Mouse (Mus musculus): ENCODE data around the gene Aldh16a1. TPM values are rescaled to one million over a fixed set of nuclear protein-coding genes. Genes with fewer than 3 reads are reported as not detected.

Aldh16a1 gene
- 49.3 and 58.7 TPM in 2 replicates for polyA plus RNA-seq (2015; fragmentation: Nextera tagmentation; extraction: Ambion mirVana)

- H3K4me1 ChIP-seq = peaks cover 18% of the 10 kb centered on the region
- H3K36me3 ChIP-seq = 0 out of 2 replicates have a peak, but pooled peaks cover 4% of the 10 kb centered on the region
- peak within 1 kb of the TSS; percentile 76 for H3K9ac ChIP-seq
- no peaks in the 10 kb centered on the region for H3K27me3 ChIP-seq (replicated peaks)
- peak within 1 kb of the TSS; percentile 72 for H3K4me2 ChIP-seq
- no peaks in the 10 kb centered on the region for H3K9me3 ChIP-seq
- peak within 1 kb of the TSS; percentile 59 for H3K4me3 ChIP-seq (replicated peaks)
- 3% methylated on average over 69 of the region's 69 CpGs for WGBS
- peak; percentile 93 for ATAC-seq (ENCODE audit: insufficient read depth, low FRiP score, low read depth)
- peak within 1 kb of the TSS; percentile 96 for H3K27ac ChIP-seq
These were observed at the start of gene Aldh16a1, which contains the start of gene Pih1d1 for GRCm38 (mm10) chr7:45154096-45154992. Gene Aldh16a1 (minus strand): TSS chr7:45154584. Gene Pih1d1 (plus strand): TSS chr7:45154303.

DNA sequence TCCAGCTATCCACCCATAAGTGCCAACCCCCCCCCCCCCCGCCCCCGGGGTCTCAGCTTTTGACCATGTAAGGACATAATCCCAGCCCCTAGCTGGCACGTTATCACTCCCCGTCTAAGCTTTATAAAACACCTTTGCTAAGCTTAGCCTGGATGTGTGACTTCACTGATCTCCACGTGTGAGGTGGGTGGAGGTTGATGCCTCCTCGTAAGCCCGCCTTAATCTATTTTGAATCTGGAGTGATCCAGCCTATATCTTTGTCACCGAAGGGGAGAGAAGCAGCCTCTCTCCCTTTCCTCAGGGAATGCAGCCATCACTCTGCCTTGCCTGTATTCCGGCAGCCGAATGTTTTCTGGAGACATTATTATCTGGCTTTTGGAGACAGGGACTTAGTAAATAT is 48.3 kb upstream of the Aldh16a1 start:
- no peaks in the 10 kb centered on the region for H3K36me3 ChIP-seq
- no peak overlapping the region for H3K4me3 ChIP-seq (replicated peaks)
- peak overlapping the region; percentile 33 for H3K27ac ChIP-seq
- no peaks in the 10 kb centered on the region; the same call in 1 of the 2 replicates for H3K4me1 ChIP-seq
- H3K27me3 ChIP-seq (replicated peaks) = no peaks in the 10 kb centered on the region
- 39% methylated on average over 10 of the region's 10 CpGs for WGBS
- no peak overlapping the region for H3K4me2 ChIP-seq
- ATAC-seq (ENCODE audit: insufficient read depth, low FRiP score, low read depth) = no peak
- H3K9ac ChIP-seq = no peak overlapping the region
- H3K9me3 ChIP-seq = no peaks in the 10 kb centered on the region

GRCm38 (mm10) chr7:45198961-45199360 is 44.6 kb upstream of the Aldh16a1 start:
- ATAC-seq (ENCODE audit: insufficient read depth, low FRiP score, low read depth) = no peak
- Histone ChIP-seq H3K36me3 (no peaks in the 10 kb centered on the region), H3K27me3 (replicated peaks) (no peaks in the 10 kb centered on the region), H3K4me2 (no peak overlapping the region), H3K4me3 (replicated peaks) (no peak overlapping the region), H3K9me3 (no peaks in the 10 kb centered on the region), H3K4me1 (no peaks in the 10 kb centered on the region), H3K9ac (no peak overlapping the region), H3K27ac (no peak overlapping the region)
- 75% methylated on average over 11 of the region's 11 CpGs for WGBS

- Histone ChIP-seq H3K27me3 (replicated peaks) (no peaks in the 10 kb centered on the region), H3K4me1 (no peaks in the 10 kb centered on the region), H3K9me3 (no peaks in the 10 kb centered on the region), H3K9ac (no peak overlapping the region), H3K4me3 (replicated peaks) (no peak overlapping the region), H3K27ac (no peak overlapping the region), H3K36me3 (no peaks in the 10 kb centered on the region), H3K4me2 (no peak overlapping the region)
- 16% methylated on average over 5 of the region's 5 CpGs for WGBS
- ATAC-seq (ENCODE audit: insufficient read depth, low FRiP score, low read depth) = no peak
These were observed 44.1 kb upstream of the Aldh16a1 start for GRCm38 (mm10) chr7:45198435-45198834.

- no peak overlapping the region for H3K4me2 ChIP-seq
- H3K27ac ChIP-seq = no peak overlapping the region
- 0 out of 2 replicates have a peak, but pooled peaks cover 4% of the 10 kb centered on the region for H3K27me3 ChIP-seq (replicated peaks)
- H3K9me3 ChIP-seq = no peaks in the 10 kb centered on the region
- H3K4me1 ChIP-seq = 0 out of 2 replicates have a peak, but pooled peaks cover 2% of the 10 kb centered on the region
- ATAC-seq (ENCODE audit: insufficient read depth, low FRiP score, low read depth) = no peak
- WGBS = 75% methylated on average over 5 of the region's 5 CpGs
- H3K4me3 ChIP-seq (replicated peaks) = no peak overlapping the region
- H3K9ac ChIP-seq = no peak overlapping the region
- no peaks in the 10 kb centered on the region for H3K36me3 ChIP-seq
These were observed 42.6 kb upstream of the Aldh16a1 start for GRCm38 (mm10) chr7:45196994-45197393.

DNA sequence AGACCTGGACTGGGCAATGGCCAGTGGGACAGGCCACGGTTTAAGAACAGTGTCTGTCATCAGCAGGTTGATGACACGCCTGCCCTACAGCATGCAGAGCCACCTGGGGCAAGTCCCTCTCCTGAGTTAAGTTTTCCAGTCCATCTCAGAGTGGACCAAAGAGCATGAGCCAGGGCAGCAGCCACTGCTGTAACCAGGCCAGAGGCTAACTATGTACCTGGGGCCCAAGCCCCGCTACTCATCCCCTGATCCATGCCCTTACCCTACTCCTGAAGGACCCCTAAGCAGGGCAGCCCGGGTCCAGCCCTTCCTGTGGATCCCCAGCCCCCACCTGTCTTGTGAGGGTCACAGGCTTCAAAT is 41.8 kb upstream of the Aldh16a1 start:
- no peak for ATAC-seq (ENCODE audit: insufficient read depth, low FRiP score, low read depth)
- Histone ChIP-seq H3K9ac (no peak overlapping the region), H3K4me2 (no peak overlapping the region), H3K27ac (no peak overlapping the region), H3K9me3 (no peaks in the 10 kb centered on the region), H3K36me3 (no peaks in the 10 kb centered on the region), H3K27me3 (replicated peaks) (0 out of 2 replicates have a peak, but pooled peaks cover 4% of the 10 kb centered on the region), H3K4me3 (replicated peaks) (no peak overlapping the region), H3K4me1 (0 out of 2 replicates have a peak, but pooled peaks cover 7% of the 10 kb centered on the region)
- 87% methylated on average over 4 of the region's 4 CpGs for WGBS

DNA sequence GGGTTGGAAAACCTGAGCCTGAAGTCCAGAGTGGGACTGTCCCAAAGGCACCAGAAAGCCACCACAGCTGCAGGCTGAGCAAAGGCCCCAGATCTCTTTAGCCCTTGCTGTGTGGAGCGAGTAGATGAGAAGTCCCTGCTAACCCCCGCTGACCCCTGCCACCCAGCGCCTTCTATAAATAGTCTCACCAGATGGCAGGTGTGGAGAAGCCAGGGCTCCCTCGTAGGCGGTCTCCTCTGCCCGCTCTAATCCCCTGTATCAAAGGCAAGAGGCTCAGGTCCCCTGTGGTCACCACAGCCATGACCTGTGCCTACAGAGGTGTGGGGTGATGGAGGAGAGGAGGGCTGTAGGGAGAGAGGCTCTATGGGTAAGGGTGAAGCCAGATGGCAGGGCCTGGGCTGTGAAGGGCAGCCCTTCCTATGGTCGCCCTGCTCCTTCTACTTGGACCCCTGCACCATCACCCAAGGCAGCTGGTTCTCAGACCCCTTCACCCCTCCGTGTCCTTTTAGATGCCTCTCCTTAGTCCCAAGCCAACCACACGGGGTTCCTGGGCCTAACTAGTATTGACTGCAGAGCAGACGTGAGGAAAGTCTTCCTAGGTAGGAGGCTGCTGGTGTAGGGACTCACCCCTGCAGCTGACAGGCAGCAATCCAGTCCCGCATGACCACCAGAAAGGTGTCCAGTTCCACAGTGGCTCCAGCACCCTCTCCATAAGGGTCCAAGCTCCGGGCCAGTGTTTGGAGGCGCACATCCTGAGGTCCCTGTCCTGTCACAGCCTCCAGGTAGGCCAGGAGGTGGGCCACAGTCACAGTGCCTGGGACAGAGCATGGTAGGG is 41.2 kb upstream of the Aldh16a1 start:
- no peak overlapping the region for H3K27ac ChIP-seq
- H3K27me3 ChIP-seq (replicated peaks) = peaks cover 7% of the 10 kb centered on the region; the same call in 1 of the 2 replicates
- H3K9ac ChIP-seq = no peak overlapping the region
- whole genome bisulfite sequencing = 58% methylated on average over 13 of the region's 13 CpGs
- no peak overlapping the region for H3K4me2 ChIP-seq
- ATAC-seq (ENCODE audit: insufficient read depth, low FRiP score, low read depth) = no peak
- no peaks in the 10 kb centered on the region for H3K9me3 ChIP-seq
- no peak overlapping the region for H3K4me3 ChIP-seq (replicated peaks)
- no peaks in the 10 kb centered on the region for H3K36me3 ChIP-seq
- 0 out of 2 replicates have a peak, but pooled peaks cover 7% of the 10 kb centered on the region for H3K4me1 ChIP-seq

DNA sequence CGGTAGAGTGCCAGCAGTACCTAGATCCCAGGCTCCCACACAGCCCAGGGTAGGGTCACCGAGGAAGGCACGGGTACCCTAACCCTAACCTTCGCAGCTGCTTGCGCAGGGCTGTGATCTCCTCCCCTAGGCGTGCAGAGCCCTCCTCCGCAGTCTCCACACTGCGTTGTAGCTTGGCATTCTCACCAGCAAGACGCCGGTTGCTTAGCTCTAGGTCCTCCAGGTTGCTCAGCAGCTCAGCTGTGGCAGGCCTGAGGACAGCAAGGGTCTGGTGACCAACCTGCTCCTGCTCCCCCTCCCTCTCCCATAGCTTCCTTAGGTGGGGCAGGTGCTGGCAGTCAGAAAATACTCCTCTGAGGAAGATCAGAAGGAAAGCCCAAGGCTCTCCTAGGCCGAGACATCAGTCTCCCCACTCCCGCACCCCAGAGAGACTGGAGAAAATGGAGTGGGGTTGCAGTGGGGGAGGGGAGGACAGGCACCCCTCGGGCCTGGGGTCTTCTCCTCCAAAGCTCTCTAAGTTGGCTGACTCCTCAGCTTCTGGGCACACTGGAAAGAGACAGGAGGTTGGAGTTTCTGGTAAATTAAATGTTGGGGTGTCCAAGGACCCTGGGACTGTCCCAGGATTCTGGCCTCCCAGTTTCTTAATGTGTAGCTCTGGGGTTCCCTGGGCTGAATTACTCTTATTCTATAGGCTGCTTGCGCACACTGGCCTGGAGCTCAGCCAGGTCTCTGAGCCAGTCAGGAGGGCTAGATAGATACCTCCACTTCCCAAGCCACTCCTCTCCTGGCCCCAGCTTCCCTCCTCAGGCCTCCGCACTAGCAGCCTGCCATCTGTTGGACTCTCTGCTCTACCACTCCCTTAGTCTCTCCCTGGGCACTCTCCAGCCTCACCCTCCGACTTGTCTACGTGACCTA is 39.7 kb upstream of the Aldh16a1 start:
- Histone ChIP-seq H3K9me3 (no peaks in the 10 kb centered on the region), H3K4me1 (0 out of 2 replicates have a peak, but pooled peaks cover 7% of the 10 kb centered on the region), H3K36me3 (no peaks in the 10 kb centered on the region), H3K9ac (no peak overlapping the region), H3K27me3 (replicated peaks) (peaks cover 17% of the 10 kb centered on the region), H3K27ac (no peak overlapping the region), H3K4me2 (no peak overlapping the region), H3K4me3 (replicated peaks) (no peak overlapping the region)
- 76% methylated on average over 17 of the region's 17 CpGs for WGBS
- no peak for ATAC-seq (ENCODE audit: insufficient read depth, low FRiP score, low read depth)

- WGBS = 74% methylated on average over 5 of the region's 5 CpGs
- Histone ChIP-seq H3K9me3 (no peaks in the 10 kb centered on the region), H3K36me3 (no peaks in the 10 kb centered on the region), H3K27me3 (replicated peaks) (peaks cover 21% of the 10 kb centered on the region), H3K4me2 (no peak overlapping the region), H3K4me1 (0 out of 2 replicates have a peak, but pooled peaks cover 7% of the 10 kb centered on the region), H3K27ac (no peak overlapping the region), H3K4me3 (replicated peaks) (no peak overlapping the region), H3K9ac (no peak overlapping the region)
- ATAC-seq (ENCODE audit: insufficient read depth, low FRiP score, low read depth) = no peak
These were observed 39.0 kb upstream of the Aldh16a1 start for GRCm38 (mm10) chr7:45193406-45193805.

- 85% methylated on average over 7 of the region's 7 CpGs for WGBS
- no peak for ATAC-seq (ENCODE audit: insufficient read depth, low FRiP score, low read depth)
- H3K27me3 ChIP-seq (replicated peaks) = peaks cover 23% of the 10 kb centered on the region
- H3K27ac ChIP-seq = no peak overlapping the region
- no peak overlapping the region for H3K4me3 ChIP-seq (replicated peaks)
- H3K4me1 ChIP-seq = 0 out of 2 replicates have a peak, but pooled peaks cover 7% of the 10 kb centered on the region
- no peak overlapping the region for H3K4me2 ChIP-seq
- H3K9me3 ChIP-seq = no peaks in the 10 kb centered on the region
- no peaks in the 10 kb centered on the region for H3K36me3 ChIP-seq
- no peak overlapping the region for H3K9ac ChIP-seq
These were observed 38.4 kb upstream of the Aldh16a1 start for GRCm38 (mm10) chr7:45192585-45193310.
